Mouse (Mus musculus): ENCODE results near the gene Sema7a. TPM values are rescaled to one million over a fixed set of nuclear protein-coding genes. Genes with fewer than 3 reads are reported as not detected.

Gene Sema7a
- polyA plus RNA-seq, 1 experiment from 2014 or later, result 2.5 TPM

DNA sequence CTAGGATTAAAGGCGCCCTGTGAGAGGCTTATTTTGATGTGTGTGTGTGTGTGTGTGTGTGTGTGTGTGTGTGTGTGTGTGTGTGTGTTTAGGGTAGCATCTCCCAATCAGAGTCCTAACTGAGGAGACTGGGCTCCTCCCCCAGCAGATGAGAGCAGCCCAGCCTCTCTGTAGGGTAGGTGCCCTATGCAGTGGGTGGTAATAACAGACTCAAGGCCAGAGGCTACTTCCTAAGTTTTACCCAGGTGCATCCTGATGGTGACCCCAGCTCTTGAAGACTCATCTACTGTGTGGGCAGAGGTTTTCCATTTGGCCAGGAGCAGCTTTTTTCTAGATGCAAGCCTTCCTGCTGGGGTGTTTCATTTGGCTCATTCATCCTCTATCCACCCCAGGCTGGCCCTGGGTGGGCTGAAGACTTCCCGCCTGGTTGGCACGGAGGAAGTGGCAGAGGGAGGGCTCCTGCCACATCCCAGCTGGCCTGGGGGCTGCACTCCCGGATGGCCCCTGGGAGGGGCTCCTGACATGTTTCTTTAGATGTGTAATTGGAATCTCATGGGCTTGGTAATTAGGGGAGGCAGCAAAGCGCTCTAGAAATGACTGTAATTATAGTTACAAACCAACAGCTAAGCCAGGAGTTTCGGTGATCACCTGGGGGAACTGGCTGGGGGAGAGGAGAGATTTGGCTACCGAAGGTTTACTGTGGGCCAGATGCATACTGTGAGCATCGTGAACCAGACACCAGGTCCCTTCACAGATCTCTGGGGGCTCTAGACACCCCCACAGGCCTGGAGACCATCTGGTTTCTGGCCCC lies 53.1 kb downstream of the Sema7a start:
- WGBS, result 44% methylated on average over 8 of the region's 8 CpGs
- ATAC-seq (ENCODE audit: low FRiP score, low read depth), result 0 out of 2 replicates have a peak, but pooled peaks have one; percentile 20
- Histone ChIP-seq H3K9ac (no peak overlapping the region), H3K4me2 (no peak overlapping the region), H3K36me3 (no peaks in the 10 kb centered on the region), H3K27me3 (peaks cover 9% of the 10 kb centered on the region; the same call in 1 of the 2 replicates), H3K4me3 (no peak overlapping the region), H3K4me1 (replicated peaks) (peaks cover 13% of the 10 kb centered on the region), H3K9me3 (no peaks in the 10 kb centered on the region), H3K27ac (replicated peaks) (peak overlapping the region; percentile 42; the same call in 1 of the 2 replicates)

DNA sequence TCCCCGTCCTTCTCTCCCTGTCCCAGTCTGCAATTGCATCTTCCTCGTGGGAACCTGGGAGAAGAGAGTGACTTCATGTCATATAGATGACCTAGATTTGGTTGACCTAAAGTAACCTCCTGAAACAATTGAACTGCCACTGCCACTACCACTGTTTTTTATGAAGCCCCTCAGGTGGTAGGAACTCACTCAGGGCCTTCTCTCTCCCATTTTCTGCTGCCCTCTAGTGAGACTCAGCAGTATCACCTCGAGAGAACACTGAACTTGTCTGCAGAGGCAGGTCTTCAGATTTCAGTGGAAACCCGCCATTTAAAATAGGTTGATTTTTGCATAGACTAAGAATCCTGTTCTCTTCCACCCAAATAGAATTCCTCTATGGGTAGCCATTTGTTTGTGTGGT lies 55.4 kb downstream of the Sema7a start:
- Histone ChIP-seq H3K9ac (no peak overlapping the region), H3K9me3 (no peaks in the 10 kb centered on the region), H3K4me3 (no peak overlapping the region), H3K4me2 (no peak overlapping the region), H3K4me1 (replicated peaks) (peaks cover 16% of the 10 kb centered on the region), H3K36me3 (no peaks in the 10 kb centered on the region), H3K27me3 (peaks cover 12% of the 10 kb centered on the region; the same call in 1 of the 2 replicates), H3K27ac (replicated peaks) (no peak overlapping the region)
- whole genome bisulfite sequencing, result 39% methylated on average over 4 of the region's 4 CpGs
- ATAC-seq (ENCODE audit: low FRiP score, low read depth), result no peak

DNA sequence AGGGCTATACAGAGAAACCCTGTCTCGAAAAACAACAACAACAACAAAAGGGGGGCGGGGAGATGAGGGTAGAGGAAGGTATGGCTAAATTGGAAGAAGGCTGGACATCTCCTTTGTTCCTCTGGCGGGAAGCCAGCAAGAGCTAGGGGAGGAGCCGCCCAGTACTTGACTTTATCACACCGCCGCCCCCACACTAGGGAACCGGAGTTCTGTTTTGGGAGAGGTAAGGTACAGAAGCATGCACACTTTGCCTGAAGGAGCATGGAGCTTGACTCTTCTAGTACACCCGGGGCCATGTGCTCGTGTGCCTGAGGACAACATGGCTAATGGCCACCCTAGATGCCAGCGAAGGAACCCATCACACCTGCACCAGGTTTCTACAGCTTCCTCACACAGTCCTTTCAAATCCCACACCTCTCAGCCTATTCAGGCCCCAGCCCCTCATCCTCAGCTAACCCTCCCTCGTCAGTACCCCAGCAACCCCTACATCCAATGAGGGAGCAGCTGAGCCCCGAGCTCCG lies 57.7 kb downstream of the Sema7a start:
- Histone ChIP-seq H3K36me3 (no peaks in the 10 kb centered on the region), H3K9ac (peak overlapping the region; percentile 43), H3K4me1 (replicated peaks) (peaks cover 16% of the 10 kb centered on the region), H3K9me3 (no peaks in the 10 kb centered on the region), H3K27me3 (peaks cover 12% of the 10 kb centered on the region; the same call in 1 of the 2 replicates), H3K4me2 (peak overlapping the region; percentile 75), H3K4me3 (peak overlapping the region; percentile 42), H3K27ac (replicated peaks) (no peak overlapping the region)
- peak; percentile 95 for ATAC-seq (ENCODE audit: low FRiP score, low read depth)
- WGBS, result 25% methylated on average over 13 of the region's 13 CpGs

DNA sequence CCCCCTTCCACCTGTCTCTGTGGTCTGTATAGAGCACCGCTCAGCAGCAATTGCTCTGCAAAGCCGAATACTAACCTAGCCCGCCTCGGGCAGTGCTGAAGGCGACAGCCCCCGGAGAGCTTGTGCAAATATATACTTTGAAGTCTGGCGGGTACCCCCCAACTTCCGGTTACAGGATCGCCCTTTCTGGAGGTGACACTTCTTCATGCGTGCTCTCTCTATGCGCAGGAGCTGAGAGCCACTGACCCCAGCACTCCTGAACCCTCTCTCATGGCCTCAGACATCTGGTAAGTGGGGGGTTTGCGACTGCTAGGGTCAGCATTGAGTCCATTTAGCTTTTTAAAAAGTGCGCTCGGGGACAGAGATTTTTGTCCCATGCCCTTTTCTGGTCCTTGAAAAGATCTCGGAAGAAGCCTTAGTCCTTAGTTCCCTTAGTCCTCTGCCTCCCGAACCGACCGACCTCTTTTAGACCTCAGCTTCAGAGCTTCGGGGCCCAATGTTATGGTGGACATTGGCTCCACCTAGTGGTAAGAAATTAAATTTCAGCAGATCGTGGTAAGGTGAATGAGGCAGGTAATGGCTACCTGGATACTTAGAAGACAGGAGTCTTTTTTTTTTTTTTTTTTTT lies 58.2 kb downstream of the Sema7a start:
- Histone ChIP-seq H3K36me3 (no peaks in the 10 kb centered on the region), H3K4me3 (peak overlapping the region; percentile 42), H3K27me3 (peaks cover 12% of the 10 kb centered on the region; the same call in 1 of the 2 replicates), H3K9ac (peak overlapping the region; percentile 43), H3K9me3 (no peaks in the 10 kb centered on the region), H3K27ac (replicated peaks) (0 out of 2 replicates have a peak overlapping the region, but pooled peaks have one; percentile 55), H3K4me1 (replicated peaks) (peaks cover 13% of the 10 kb centered on the region), H3K4me2 (peak overlapping the region; percentile 75)
- 1% methylated on average over 20 of the region's 20 CpGs for WGBS
- ATAC-seq (ENCODE audit: low FRiP score, low read depth), result peak; percentile 75

DNA sequence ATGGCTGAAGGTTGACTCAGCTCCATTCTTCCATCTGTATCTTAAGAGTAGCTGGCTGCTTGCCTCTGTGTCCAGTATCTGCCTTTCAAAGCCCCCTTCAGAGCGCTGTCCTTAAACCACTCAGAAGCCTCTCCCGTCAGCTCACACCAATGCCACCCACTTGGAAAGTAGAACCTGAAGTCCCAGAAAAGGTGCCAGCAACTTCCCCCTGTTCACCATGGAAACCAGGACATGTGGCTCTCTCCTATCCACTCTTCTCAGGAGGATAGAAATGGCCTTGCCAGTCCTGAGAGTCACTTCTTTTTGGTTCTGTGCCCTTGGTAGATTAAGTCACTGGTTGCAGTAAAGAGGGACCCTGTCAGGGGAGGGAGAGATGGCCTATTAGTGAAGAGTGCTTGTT lies 58.8 kb downstream of the Sema7a start:
- ATAC-seq (ENCODE audit: low FRiP score, low read depth), result no peak
- H3K9ac ChIP-seq, result no peak overlapping the region
- no peak overlapping the region for H3K27ac ChIP-seq (replicated peaks)
- peaks cover 12% of the 10 kb centered on the region; the same call in 1 of the 2 replicates for H3K27me3 ChIP-seq
- 58% methylated on average over 2 of the region's 2 CpGs for WGBS
- no peaks in the 10 kb centered on the region for H3K9me3 ChIP-seq
- H3K4me2 ChIP-seq, result no peak overlapping the region
- H3K36me3 ChIP-seq, result no peaks in the 10 kb centered on the region
- H3K4me3 ChIP-seq, result no peak overlapping the region
- H3K4me1 ChIP-seq (replicated peaks), result peaks cover 10% of the 10 kb centered on the region

DNA sequence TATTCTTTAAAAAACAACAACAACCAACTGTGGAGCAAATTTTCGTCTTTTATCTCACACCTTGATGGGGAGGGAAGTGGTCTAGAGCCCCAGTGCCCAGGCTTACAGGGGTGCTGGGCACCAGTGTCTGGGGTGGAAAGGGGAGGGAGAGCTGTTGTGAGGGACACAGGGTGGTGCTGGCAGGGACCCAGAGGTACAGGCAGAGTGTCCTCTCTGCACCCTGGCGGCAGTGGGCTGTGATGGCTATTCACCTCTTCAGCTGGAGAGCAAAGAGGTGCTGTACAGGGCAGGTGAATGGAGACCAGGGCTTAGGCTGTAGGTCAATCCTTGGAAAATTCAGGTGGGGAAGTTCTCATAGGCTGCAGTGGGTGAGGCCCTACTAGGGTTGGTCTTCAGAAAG lies 59.8 kb downstream of the Sema7a start:
- H3K9ac ChIP-seq, result no peak overlapping the region
- H3K4me3 ChIP-seq, result no peak overlapping the region
- no peaks in the 10 kb centered on the region for H3K9me3 ChIP-seq
- no peak overlapping the region for H3K27ac ChIP-seq (replicated peaks)
- no peak overlapping the region for H3K4me2 ChIP-seq
- no peaks in the 10 kb centered on the region for H3K36me3 ChIP-seq
- peaks cover 10% of the 10 kb centered on the region for H3K4me1 ChIP-seq (replicated peaks)
- WGBS, result 55% methylated on average over 2 of the region's 2 CpGs
- H3K27me3 ChIP-seq, result peaks cover 12% of the 10 kb centered on the region; the same call in 1 of the 2 replicates
- no peak for ATAC-seq (ENCODE audit: low FRiP score, low read depth)

DNA sequence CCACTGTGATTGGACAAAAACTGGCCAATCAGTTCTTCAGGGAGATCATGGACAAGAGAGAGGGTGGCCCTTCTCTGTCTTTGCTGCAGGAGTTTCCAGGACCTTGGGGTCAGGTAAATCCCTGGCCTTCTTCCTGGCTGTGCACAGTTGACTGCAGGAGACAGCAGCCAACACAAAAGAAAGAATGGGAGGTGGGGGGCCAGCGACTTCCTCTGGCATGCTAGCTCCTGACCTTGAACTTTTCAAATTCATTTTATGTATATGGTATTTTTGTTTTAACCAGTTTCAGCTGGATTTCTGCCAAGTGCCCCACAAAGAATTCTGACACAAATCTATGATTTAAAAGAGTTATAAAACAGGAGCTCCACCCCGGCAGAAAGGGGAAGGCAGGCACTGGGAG lies 63.4 kb downstream of the Sema7a start:
- no peak overlapping the region for H3K4me3 ChIP-seq
- H3K27ac ChIP-seq (replicated peaks), result no peak overlapping the region
- H3K4me2 ChIP-seq, result no peak overlapping the region
- ATAC-seq (ENCODE audit: low FRiP score, low read depth), result no peak
- peaks cover 2% of the 10 kb centered on the region for H3K4me1 ChIP-seq (replicated peaks)
- no peaks in the 10 kb centered on the region for H3K36me3 ChIP-seq
- H3K27me3 ChIP-seq, result 0 out of 2 replicates have a peak, but pooled peaks cover 3% of the 10 kb centered on the region
- no peak overlapping the region for H3K9ac ChIP-seq
- 28% methylated on average over 2 of the region's 2 CpGs for WGBS
- no peaks in the 10 kb centered on the region for H3K9me3 ChIP-seq

DNA sequence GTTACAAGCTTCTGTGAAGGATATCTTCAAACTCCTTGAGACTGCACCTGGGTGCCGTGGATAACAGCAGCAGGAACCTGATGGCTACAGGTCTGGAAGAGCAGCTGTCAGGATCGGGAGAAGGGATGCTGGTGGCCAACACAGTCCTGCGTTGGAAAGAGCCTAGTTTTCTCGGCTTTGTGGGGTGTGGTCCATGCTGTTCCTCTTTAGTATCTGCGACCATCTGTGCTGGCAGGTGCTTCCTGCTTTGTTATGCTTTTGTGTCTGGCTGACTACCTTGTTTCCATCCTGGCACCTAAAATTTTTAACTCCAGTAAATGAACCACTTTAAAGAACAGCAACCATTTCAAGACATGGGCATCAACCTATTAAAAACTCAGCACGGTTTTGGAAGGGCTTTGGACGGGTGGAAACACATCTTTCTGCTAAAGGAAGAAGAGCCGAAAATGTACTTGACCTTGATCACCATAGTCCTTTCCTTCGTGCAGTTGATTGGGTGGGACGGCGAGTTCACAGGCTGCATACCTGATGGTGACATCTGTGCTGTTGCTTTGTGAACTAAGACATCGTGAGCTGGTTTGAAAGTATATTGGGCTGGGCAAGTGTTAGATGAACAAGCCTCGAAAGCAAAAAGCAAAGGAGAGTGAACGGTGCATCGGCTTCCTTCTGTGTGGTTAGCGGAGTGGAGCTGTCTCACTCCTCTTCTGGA lies 66.0 kb downstream of the Sema7a start, which contains the start of gene Cyp11a1:
Cyp11a1 (plus strand) TSS at position 659 of the 709 bp plus-strand sequence.
- WGBS, result 86% methylated on average over 16 of the region's 16 CpGs

DNA sequence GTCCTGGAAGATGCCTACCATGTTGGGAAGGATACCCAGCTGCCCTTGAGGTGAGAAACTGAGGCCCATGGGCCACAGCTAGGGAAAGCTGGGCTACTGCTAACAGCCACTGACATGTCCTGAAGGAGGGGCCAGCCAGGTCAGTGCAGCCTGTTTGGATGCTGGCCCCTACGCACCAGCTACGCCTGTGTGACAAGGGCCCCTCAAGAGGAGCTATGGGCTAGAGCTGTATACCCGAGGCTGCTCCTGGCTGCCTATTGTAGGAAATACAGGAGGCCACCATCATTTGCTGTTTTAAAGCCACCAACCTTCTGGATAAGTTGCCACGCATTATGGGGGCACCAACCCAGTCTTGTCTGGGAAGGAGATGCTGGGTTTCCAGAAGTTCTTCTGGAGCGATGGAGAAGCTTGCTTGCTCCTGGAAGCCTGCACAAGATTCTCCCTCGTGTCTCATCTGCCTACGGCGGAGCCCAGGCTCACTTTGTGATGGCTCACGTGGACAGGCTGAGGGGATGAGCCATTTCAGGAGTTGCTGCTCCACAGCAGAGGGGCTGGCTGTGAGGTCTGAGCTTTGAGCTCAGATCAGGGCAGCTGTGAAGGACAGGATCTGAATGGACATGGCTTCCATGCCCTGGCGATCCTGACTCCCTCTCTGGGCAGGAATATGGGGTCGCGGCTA lies 68.6 kb downstream of the Sema7a start:
- Histone ChIP-seq H3K27me3 (no peaks in the 10 kb centered on the region), H3K9ac (no peak overlapping the region), H3K9me3 (no peaks in the 10 kb centered on the region), H3K36me3 (no peaks in the 10 kb centered on the region), H3K4me2 (peak overlapping the region; percentile 41), H3K4me1 (replicated peaks) (peaks cover 15% of the 10 kb centered on the region), H3K4me3 (no peak overlapping the region), H3K27ac (replicated peaks) (peak overlapping the region; percentile 73)
- WGBS, result 46% methylated on average over 12 of the region's 12 CpGs
- peak; percentile 62 for ATAC-seq (ENCODE audit: low FRiP score, low read depth)

More for the DNA sequence above, 66.0 kb downstream of the Sema7a start, which contains the start of gene Cyp11a1:
- Histone ChIP-seq H3K36me3 (no peaks in the 10 kb centered on the region), H3K27ac (replicated peaks) (no peak within 1 kb of the TSS), H3K27me3 (no peaks in the 10 kb centered on the region), H3K4me1 (replicated peaks) (peaks cover 15% of the 10 kb centered on the region), H3K9ac (no peak within 1 kb of the TSS), H3K4me2 (no peak within 1 kb of the TSS), H3K9me3 (no peaks in the 10 kb centered on the region), H3K4me3 (no peak within 1 kb of the TSS)
- ATAC-seq (ENCODE audit: low FRiP score, low read depth), result no peak

DNA sequence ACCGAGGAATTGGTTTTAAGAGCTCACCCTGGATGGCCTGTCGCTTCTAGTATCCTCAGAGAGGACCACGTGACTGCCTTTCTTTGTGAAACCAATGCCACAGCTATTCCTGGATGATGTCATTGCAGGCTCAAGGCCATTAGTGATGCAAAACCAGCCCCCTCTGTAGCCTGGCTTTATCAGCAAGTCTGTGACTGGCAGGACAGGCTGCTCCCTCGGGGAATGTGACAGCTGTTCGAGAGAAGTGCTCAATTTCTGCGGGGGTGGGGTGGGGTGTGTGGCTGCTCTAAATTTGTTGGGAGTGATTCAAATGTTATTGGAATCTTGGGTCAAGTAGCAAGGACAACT lies 69.1 kb downstream of the Sema7a start:
- Histone ChIP-seq H3K4me1 (replicated peaks) (peaks cover 15% of the 10 kb centered on the region), H3K4me3 (no peak overlapping the region), H3K27ac (replicated peaks) (peak overlapping the region; percentile 73), H3K4me2 (peak overlapping the region; percentile 41), H3K27me3 (no peaks in the 10 kb centered on the region), H3K36me3 (no peaks in the 10 kb centered on the region), H3K9me3 (no peaks in the 10 kb centered on the region), H3K9ac (no peak overlapping the region)
- WGBS, result 1% methylated on average over 6 of the region's 6 CpGs
- ATAC-seq (ENCODE audit: low FRiP score, low read depth), result peak; percentile 91

DNA sequence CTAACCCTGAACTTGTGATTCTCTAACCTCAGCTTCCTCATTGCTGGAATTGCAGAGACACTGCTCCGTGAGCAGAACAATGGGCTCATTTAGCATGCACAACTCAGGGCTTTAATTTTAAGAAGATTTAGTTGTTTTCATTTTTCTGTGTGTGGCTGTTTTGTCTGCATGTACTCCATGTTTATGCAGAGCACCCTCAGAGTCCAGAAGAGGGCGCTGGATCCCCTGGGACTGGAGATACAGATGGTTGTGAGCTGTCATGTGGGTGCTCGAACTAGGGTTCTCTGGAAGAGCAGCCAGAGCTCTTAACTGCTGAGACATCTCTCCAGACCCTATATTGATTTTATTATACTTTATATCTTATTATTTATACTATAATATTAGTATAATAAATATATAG lies 69.7 kb downstream of the Sema7a start:
- ATAC-seq (ENCODE audit: low FRiP score, low read depth), result no peak
- H3K9ac ChIP-seq, result no peak overlapping the region
- peak overlapping the region; percentile 41; the same call in 1 of the 2 replicates for H3K4me2 ChIP-seq
- 41% methylated on average over 3 of the region's 3 CpGs for WGBS
- H3K27ac ChIP-seq (replicated peaks), result peak overlapping the region; percentile 73
- H3K9me3 ChIP-seq, result no peaks in the 10 kb centered on the region
- no peaks in the 10 kb centered on the region for H3K36me3 ChIP-seq
- H3K4me3 ChIP-seq, result no peak overlapping the region
- H3K27me3 ChIP-seq, result no peaks in the 10 kb centered on the region
- H3K4me1 ChIP-seq (replicated peaks), result peaks cover 15% of the 10 kb centered on the region

Data from hindbrain, embryonic 15.5 days (tissue).